Mouse (Mus musculus) kidney, embryonic 15.5 days (tissue): ENCODE measurements around the gene Fbxw4. TPM values are rescaled to one million over a fixed set of nuclear protein-coding genes. Genes with fewer than 3 reads are reported as not detected.

ENCODE experiments used
- ATAC-seq: fragments of 200-750 bp; cut with Nextera tagmentation; replicated peaks from 2 replicates; pipeline ENCODE4 v1.8.0; 2017; ENCODE audit warnings: moderate TSS enrichment; ENCODE audit not compliant: low FRiP score
- H3K27ac ChIP-seq: fragments of 300-500 bp; sonication (generic); 2 replicates; pipeline ENCODE4 v1.5.1; 2015; ENCODE audit warnings: mild to moderate bottlenecking, inconsistent platforms
- H3K27me3 ChIP-seq: fragments of 300-500 bp; sonication (generic); 2 replicates; pipeline ENCODE4 v1.6.1; 2015; ENCODE audit warnings: inconsistent platforms
- H3K36me3 ChIP-seq: fragments of 300-500 bp; sonication (generic); 2 replicates; pipeline ENCODE4 v1.6.1; 2015; ENCODE audit warnings: inconsistent platforms
- H3K4me1 ChIP-seq: fragments of 300-500 bp; sonication (generic); 2 replicates; pipeline ENCODE4 v1.6.1; 2015; ENCODE audit warnings: inconsistent platforms
- H3K4me2 ChIP-seq: fragments of 300-500 bp; sonication (generic); 2 replicates; pipeline ENCODE4 v1.6.1; 2015; ENCODE audit warnings: moderate library complexity, mild to moderate bottlenecking, inconsistent platforms
- H3K4me3 ChIP-seq: fragments of 300-500 bp; sonication (generic); replicated peaks from 2 replicates; pipeline ENCODE4 v1.5.1; 2015; ENCODE audit warnings: mild to moderate bottlenecking, inconsistent platforms
- H3K9ac ChIP-seq: fragments of 300-500 bp; sonication (generic); 2 replicates; pipeline ENCODE4 v1.6.1; 2015; ENCODE audit warnings: mild to moderate bottlenecking, inconsistent platforms
- H3K9me3 ChIP-seq: fragments of 300-500 bp; sonication (generic); replicated peaks from 2 replicates; pipeline ENCODE4 v1.6.1; 2016; ENCODE audit warnings: inconsistent platforms
- WGBS: fragments of 180-500 bp; shearing (Covaris S2); methylation state at CpG from one replicate; pipeline ENCODE4 v1.1.7; 2015; ENCODE audit warnings: mixed read lengths; 5-methylcytosine and 5-hydroxymethylcytosine counted together
- polyA plus RNA-seq: library from polyadenylated mRNA; unstranded; fragments of >200 nt; fragmentation: Nextera tagmentation; extraction: Ambion mirVana; gene quantifications from 2 replicates; pipeline ENCODE4 v1.2.1, GENCODE M21; 2015

Fbxw4 gene
- polyA plus RNA-seq, 1 experiment from 2014 or later, result 6.3 TPM

DNA sequence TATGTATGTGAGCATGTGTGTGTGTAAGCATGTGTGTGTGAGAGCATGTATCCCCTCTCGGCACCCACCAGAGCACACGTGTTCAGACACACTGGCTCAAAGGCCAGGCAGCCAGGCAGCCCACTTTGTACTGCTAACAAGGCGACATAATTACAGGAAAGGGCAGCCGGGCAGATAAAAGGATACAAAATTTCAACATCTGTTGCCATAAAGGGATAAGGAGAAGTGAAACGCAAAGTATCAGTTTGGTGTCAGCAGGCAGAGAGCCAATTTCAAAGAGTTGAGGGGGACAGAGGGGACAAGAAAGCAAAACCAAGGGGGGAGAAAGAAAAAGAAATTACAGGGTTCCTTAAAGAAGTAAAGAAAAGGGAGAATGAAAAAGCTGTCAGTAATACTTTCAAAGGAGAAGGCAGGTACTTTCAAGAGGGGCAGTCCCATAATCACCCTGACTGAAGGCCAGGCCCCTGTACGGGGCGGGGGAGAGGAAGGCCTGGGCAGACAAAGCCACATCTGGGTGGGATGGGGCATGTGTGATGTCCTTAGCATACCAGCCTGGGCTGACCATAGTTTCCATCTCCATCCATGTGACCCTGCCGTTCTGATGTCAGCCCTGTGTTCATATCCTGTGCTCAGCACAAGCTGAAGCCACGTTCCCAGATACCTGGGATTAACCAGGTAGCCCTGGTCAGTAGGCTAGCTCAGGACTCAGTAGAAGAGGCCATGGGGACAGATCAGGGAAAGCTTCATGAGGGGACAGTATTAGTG, 75.1 kb downstream of the Fbxw4 start:
- peaks cover 11% of the 10 kb centered on the region for H3K4me1 ChIP-seq
- H3K4me2 ChIP-seq, result no peak overlapping the region
- H3K9me3 ChIP-seq, result no peaks in the 10 kb centered on the region
- no peak overlapping the region for H3K27ac ChIP-seq
- no peak overlapping the region for H3K9ac ChIP-seq
- no peaks in the 10 kb centered on the region for H3K27me3 ChIP-seq
- WGBS, result 63% methylated on average over 9 of the region's 9 CpGs
- no peak for ATAC-seq
- H3K36me3 ChIP-seq, result peaks cover 13% of the 10 kb centered on the region; the same call in 1 of the 2 replicates
- no peak overlapping the region for H3K4me3 ChIP-seq

DNA sequence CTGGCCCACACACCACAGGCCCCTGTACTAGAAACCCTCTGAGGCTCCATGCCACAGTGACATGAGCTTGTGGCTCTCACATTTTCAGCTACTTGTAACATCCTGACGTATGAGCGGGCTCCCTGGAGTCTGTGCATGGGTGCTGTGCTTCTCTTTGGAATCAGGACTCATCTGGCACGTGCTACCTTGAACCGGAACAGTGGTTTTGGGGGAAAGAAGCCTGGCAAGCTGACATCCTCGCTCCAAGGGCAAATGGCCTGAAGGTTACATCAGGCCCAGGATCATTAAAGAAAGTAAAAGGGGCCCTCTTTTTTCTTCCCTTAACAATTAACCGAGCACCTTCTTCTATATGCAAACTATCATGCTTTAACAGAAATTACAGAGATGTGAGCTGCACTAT, 77.0 kb downstream of the Fbxw4 start:
- H3K27me3 ChIP-seq, result no peaks in the 10 kb centered on the region
- H3K9me3 ChIP-seq, result no peaks in the 10 kb centered on the region
- peaks cover 23% of the 10 kb centered on the region for H3K36me3 ChIP-seq
- WGBS, result 82% methylated on average over 6 of the region's 6 CpGs
- H3K4me2 ChIP-seq, result no peak overlapping the region
- no peak overlapping the region for H3K27ac ChIP-seq
- H3K9ac ChIP-seq, result no peak overlapping the region
- H3K4me3 ChIP-seq, result no peak overlapping the region
- ATAC-seq, result no peak
- peaks cover 14% of the 10 kb centered on the region for H3K4me1 ChIP-seq

DNA sequence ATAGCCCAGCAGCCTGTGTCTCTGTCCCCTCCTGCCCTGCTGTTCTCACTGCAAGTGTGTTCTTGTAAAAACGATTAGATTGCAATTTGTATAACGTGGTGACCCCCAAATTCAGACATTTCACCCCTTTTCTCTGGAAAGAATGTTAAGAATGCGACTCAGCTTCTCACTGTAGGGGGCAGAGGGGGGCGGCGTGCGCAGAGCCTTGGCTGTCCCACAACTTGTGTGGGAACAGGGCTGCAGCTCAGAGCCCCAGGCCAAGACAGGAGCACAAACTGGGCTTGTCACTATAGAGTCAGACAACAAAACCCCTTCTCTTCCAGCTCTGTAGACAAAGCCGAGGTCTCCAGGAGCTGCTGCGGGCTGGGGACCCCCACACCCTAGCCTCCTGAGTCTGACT, 78.0 kb downstream of the Fbxw4 start:
- 36% methylated on average over 8 of the region's 8 CpGs for WGBS
- no peaks in the 10 kb centered on the region for H3K27me3 ChIP-seq
- H3K4me2 ChIP-seq, result no peak overlapping the region
- no peaks in the 10 kb centered on the region for H3K9me3 ChIP-seq
- H3K9ac ChIP-seq, result no peak overlapping the region; the same call in 1 of the 2 replicates
- H3K36me3 ChIP-seq, result peaks cover 30% of the 10 kb centered on the region
- 0 out of 2 replicates have a peak overlapping the region, but pooled peaks have one; percentile 49 for H3K27ac ChIP-seq
- H3K4me1 ChIP-seq, result peaks cover 14% of the 10 kb centered on the region
- H3K4me3 ChIP-seq, result no peak overlapping the region
- ATAC-seq, result no peak

DNA sequence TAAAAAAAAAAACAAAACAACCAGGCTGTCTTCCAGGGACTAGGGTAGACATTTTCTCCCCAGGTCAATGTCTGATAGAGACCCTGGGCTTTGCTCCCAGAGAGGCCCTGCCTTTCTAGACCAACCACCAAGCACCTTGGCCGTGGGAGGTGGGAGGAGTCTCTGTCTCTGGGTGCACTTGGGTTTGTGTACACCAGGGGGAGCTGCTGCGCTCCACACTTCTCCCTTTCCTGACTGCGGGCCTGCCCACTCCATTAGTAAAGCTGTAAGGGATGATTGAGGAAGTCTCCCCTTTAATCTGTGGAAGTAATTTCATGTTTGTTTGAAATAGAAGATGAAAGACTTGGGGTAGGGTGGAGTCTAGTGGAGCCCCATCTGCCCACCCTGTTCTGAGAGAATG, 78.9 kb downstream of the Fbxw4 start:
- Histone ChIP-seq H3K9me3 (no peaks in the 10 kb centered on the region), H3K4me2 (no peak overlapping the region), H3K4me1 (peaks cover 19% of the 10 kb centered on the region), H3K27me3 (no peaks in the 10 kb centered on the region), H3K4me3 (no peak overlapping the region), H3K27ac (no peak overlapping the region), H3K36me3 (peaks cover 34% of the 10 kb centered on the region), H3K9ac (no peak overlapping the region)
- WGBS, result 62% methylated on average over 3 of the region's 3 CpGs
- no peak for ATAC-seq

DNA sequence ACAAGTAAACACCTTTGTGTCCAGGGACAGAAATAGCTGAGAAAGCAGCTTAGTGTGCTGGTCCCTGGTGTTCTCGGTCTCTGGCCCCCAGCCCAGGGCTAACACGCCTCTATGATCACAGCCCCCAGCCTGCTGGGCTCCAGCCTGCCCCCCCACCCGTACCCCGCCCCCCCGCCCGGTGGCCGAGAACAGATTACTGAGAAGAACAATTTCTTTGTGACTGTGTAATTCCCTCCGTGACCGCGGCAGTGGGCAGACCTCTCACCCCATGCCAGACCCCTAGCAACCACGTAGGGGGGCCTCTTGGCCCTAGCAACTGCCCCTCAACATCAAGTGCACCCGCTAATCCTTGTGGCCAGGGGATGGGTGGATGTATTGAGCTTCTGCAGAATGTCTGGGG, 79.9 kb downstream of the Fbxw4 start:
- H3K4me3 ChIP-seq, result no peak overlapping the region
- no peak for ATAC-seq
- H3K27ac ChIP-seq, result no peak overlapping the region
- H3K9ac ChIP-seq, result no peak overlapping the region
- H3K27me3 ChIP-seq, result no peaks in the 10 kb centered on the region
- peaks cover 34% of the 10 kb centered on the region for H3K36me3 ChIP-seq
- no peaks in the 10 kb centered on the region for H3K9me3 ChIP-seq
- 60% methylated on average over 12 of the region's 12 CpGs for WGBS
- no peak overlapping the region for H3K4me2 ChIP-seq
- H3K4me1 ChIP-seq, result peaks cover 30% of the 10 kb centered on the region

DNA sequence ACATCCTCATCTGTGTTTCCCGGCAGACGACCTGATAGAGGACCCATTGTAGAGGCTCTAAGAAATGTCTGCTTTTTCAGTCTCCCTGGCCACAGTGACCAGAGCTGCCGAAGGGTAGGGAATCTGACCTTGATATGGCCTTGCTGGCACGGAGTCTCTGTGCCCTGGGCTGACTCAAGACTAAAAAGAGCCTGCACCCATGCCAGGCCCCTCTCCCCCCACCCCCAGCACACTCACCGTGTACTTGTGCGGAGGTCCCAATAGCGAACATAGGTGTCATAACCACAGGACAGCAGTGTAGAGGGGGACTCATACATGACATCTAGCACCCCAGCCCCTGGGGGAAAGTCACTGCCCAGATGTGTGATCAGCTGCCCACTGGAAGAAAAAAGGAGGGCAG, 80.7 kb downstream of the Fbxw4 start:
- WGBS, result 87% methylated on average over 7 of the region's 7 CpGs
- no peak overlapping the region for H3K4me2 ChIP-seq

DNA sequence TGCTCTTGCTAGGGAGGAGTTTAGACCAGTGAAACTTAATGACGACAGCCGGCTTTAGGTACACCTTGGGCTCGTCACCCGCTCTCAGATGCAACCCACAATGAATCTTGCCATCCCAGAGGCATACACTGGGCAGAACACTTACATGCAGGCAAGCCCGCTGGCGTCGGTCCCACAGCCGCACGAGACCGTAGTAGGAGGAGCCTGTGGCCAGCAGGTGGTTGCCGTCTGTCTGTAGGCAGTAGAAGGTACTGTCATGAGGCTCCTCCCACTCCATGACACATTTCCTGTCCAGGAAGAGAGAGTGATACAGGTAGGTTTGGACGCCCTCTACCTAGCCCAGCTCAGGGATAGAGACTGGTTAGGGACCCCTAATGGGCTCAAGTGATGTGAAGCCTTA, 81.1 kb downstream of the Fbxw4 start:
- Histone ChIP-seq H3K9me3 (no peaks in the 10 kb centered on the region), H3K27me3 (no peaks in the 10 kb centered on the region), H3K36me3 (peaks cover 34% of the 10 kb centered on the region), H3K4me1 (peaks cover 40% of the 10 kb centered on the region), H3K27ac (no peak overlapping the region), H3K9ac (no peak overlapping the region), H3K4me2 (no peak overlapping the region), H3K4me3 (no peak overlapping the region)
- ATAC-seq, result no peak
- 87% methylated on average over 12 of the region's 12 CpGs for WGBS

More for the DNA sequence above, 80.7 kb downstream of the Fbxw4 start:
- Histone ChIP-seq H3K4me1 (peaks cover 38% of the 10 kb centered on the region), H3K9ac (no peak overlapping the region), H3K27me3 (no peaks in the 10 kb centered on the region), H3K9me3 (no peaks in the 10 kb centered on the region), H3K27ac (no peak overlapping the region), H3K4me3 (no peak overlapping the region), H3K36me3 (peaks cover 34% of the 10 kb centered on the region)
- ATAC-seq, result no peak

DNA sequence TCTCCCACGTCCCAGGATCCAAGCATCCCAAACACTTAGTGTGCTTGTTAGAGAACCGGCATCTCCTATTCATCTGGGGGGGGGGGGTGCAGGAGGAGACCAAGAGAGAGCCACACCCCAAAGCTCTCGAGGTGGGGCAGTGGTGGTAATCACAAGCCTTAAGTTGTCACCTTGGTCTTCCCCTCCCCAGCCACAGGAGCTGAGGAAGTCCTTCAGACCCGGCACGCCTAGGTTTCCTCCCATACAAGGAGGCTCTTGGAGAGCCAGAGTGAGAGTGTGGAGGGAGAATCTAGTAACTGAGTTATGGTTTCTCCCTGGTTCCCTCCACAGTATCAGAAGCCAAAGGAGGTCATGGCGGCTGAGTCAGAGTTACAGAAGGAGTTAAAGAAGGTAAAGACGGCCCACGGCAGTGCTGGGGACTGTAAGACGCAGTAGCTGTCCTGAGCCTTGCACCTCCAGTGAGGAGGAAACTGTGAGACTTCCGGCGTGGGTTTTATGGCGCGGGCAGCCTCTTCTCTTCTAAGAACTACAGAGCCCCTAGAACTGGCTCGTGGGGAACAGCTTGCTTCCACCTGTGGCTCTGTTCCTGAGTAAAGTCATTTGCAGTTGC, 82.9 kb downstream of the Fbxw4 start:
- H3K27me3 ChIP-seq, result no peaks in the 10 kb centered on the region
- H3K27ac ChIP-seq, result no peak overlapping the region
- peaks cover 43% of the 10 kb centered on the region for H3K36me3 ChIP-seq
- no peak for ATAC-seq
- H3K9ac ChIP-seq, result no peak overlapping the region
- H3K4me1 ChIP-seq, result peaks cover 36% of the 10 kb centered on the region
- H3K9me3 ChIP-seq, result no peaks in the 10 kb centered on the region
- 62% methylated on average over 14 of the region's 14 CpGs for WGBS
- H3K4me3 ChIP-seq, result no peak overlapping the region
- no peak overlapping the region for H3K4me2 ChIP-seq

DNA sequence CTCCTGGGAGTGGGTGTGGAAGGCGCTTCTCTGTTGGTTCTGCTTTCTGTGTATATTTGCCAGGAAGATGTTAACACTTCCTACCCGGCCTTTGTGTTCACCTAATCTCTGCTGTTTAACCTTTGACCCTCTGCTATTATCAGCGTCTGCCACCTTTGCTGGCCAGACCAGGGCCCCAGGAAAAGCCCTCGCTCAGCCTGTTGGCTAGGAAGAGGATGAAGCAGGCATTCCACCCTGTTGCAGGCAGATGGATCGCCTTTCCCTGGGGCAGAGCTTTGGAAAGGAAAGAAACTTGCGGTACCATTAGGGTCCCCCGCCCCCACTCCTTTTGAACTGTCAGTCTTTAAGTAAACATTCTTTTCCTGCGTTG, 84.5 kb downstream of the Fbxw4 start:
- H3K9ac ChIP-seq, result no peak overlapping the region
- H3K4me1 ChIP-seq, result peaks cover 30% of the 10 kb centered on the region
- no peaks in the 10 kb centered on the region for H3K27me3 ChIP-seq
- H3K27ac ChIP-seq, result peak overlapping the region; percentile 35; the same call in 1 of the 2 replicates
- H3K4me2 ChIP-seq, result 0 out of 2 replicates have a peak overlapping the region, but pooled peaks have one; percentile 5
- no peaks in the 10 kb centered on the region for H3K9me3 ChIP-seq
- no peak for ATAC-seq
- H3K36me3 ChIP-seq, result peaks cover 43% of the 10 kb centered on the region
- WGBS, result 19% methylated on average over 8 of the region's 8 CpGs
- no peak overlapping the region for H3K4me3 ChIP-seq

DNA sequence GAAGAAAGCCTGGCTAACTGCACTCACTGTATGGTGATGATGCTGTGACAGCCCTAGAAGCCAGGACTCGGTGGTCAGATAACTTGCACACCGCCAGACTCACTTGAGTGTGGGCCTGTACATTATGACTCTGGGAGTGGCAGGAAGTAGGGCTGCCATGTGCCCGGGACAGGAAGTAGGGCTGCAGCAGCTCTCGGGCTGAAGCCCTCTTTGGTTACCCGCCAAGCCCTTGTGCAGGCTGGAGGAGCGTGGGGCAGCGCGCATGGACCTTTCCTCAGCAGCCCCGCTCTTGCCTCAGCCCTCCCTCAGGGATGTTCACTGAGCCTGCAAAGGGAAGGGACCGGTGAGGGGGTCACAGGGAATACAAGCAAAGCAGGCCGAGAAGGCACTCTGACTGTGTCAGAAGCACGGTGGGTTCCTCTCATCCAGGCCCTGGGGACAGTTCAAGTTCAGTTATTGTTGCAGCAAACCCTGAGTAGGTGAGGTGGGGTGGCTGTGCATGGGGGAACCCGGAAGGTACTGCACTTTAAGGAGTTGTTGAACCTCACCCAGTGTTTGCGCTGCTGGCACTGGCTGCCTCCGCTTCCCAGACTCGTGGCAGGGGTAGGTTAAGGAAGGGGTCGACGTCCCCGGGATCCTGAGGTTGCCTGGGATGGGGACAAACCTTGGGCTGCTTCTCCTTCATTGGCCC, 85.0 kb downstream of the Fbxw4 start:
- Histone ChIP-seq H3K4me1 (peaks cover 31% of the 10 kb centered on the region), H3K36me3 (peaks cover 43% of the 10 kb centered on the region), H3K27ac (peak overlapping the region; percentile 35), H3K9me3 (no peaks in the 10 kb centered on the region), H3K9ac (no peak overlapping the region), H3K4me3 (no peak overlapping the region), H3K27me3 (no peaks in the 10 kb centered on the region), H3K4me2 (0 out of 2 replicates have a peak overlapping the region, but pooled peaks have one; percentile 5)
- no peak for ATAC-seq
- WGBS, result 44% methylated on average over 19 of the region's 19 CpGs

DNA sequence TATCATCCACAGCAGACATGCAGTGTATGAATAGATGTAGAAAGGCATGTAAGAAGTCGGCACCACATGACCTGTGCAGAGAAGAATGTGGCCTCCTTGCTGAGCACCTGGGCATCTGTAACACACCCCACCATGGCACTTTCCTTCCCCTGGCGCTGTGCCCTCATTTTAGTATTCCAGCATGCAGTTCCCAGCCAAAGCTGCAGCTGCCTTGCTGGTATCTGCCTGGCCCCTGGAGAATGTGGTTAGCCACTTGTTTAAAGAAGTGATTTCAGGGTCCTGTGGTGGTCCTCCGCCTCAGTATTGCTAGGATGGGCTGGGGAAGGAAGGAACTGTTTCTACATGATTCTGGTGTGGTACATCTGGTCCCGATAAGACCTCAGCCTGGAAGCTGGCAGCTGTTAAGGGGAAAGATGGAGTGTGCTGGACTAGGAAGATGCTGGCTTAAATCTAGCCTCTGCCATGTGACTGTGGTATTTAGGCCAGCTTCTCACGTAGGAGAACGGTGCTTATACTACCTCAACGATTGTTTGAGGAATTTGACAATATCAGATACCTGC, 85.7 kb downstream of the Fbxw4 start:
- WGBS, result 79% methylated on average over 7 of the region's 7 CpGs

DNA sequence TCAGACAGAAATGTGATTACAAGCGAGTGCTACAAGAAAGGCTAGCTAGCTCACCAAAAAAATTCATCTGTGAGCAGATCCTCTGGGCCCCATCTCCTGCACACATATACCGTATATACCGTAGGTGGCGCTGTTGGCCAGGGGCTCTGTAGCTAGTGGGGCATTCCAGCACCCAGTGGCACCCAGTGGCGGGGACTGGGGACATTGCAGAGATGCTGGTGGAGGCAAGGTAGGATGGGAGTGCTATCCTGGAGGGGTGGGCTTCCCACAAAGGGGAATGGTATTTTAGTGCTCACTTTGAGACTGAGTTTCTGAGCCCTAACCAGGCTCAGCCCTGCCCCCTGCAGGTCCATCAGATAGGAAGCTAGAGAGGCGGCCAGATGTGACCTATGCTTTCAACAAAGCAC, 86.2 kb downstream of the Fbxw4 start:
- H3K36me3 ChIP-seq, result peaks cover 36% of the 10 kb centered on the region
- peak; percentile 56 for ATAC-seq
- H3K9ac ChIP-seq, result no peak overlapping the region

More for the DNA sequence above, 85.7 kb downstream of the Fbxw4 start:
- Histone ChIP-seq H3K9ac (no peak overlapping the region), H3K27ac (peak overlapping the region; percentile 19; the same call in 1 of the 2 replicates), H3K36me3 (peaks cover 42% of the 10 kb centered on the region), H3K4me1 (peaks cover 35% of the 10 kb centered on the region), H3K27me3 (no peaks in the 10 kb centered on the region), H3K4me3 (no peak overlapping the region), H3K9me3 (no peaks in the 10 kb centered on the region), H3K4me2 (no peak overlapping the region)
- no peak for ATAC-seq

More for the DNA sequence above, 86.2 kb downstream of the Fbxw4 start:
- peaks cover 38% of the 10 kb centered on the region for H3K4me1 ChIP-seq
- H3K4me2 ChIP-seq, result no peak overlapping the region
- H3K4me3 ChIP-seq, result no peak overlapping the region
- H3K27me3 ChIP-seq, result no peaks in the 10 kb centered on the region
- H3K9me3 ChIP-seq, result no peaks in the 10 kb centered on the region
- no peak overlapping the region for H3K27ac ChIP-seq
- WGBS, result 22% methylated on average over 6 of the region's 6 CpGs
